In the genomic region with DNA sequence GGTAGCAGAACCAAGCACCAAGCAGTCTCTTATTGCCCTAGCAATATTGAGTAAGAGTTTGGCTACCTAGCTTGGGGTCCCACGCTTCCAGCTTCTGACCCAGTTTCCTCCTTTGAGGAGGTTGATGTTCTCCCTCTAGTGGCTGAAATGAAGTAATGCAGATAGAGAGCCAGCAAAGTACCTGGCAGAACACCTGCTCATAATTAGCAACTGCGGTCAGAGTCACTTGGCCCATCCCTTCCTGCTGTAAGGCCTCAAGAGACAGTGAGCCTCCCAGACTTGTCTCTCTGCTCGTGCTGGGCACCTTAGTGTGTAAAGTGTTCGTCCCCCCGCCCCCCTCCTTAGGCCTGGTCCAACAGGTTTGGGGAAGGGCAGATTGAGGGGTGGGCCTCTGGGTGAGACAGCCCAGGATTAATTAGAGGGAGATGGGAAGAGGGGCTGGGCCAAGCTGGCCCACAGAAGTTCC, we compare ENCODE assay signal across 9 mouse cellular contexts. TPM values are rescaled to one million over a fixed set of nuclear protein-coding genes. Genes with fewer than 3 reads are reported as not detected.
A peak's percentile ranks its signal among the peaks of the same experiment; 100 is the strongest.
DNase-seq lines count a peak whose midpoint lies in the region; ATAC-seq lines count a peak whose summit lies in the region.
"Had no signal": no experiment of that assay in that cellular context is flagged by ENCODE, and none has a peak within 500 bp of the region (broad histone marks: within the 10 kb centered on the region; RNA-seq: fewer than 3 reads in every experiment).

No protein-coding gene starts in this region.

- no peak overlapping the region for H3K27ac ChIP-seq in limb, embryonic 10.5 days

- peaks cover 35% of the 10 kb centered on the region for H3K36me3 ChIP-seq in limb, embryonic 10.5 days

- H3K27me3 ChIP-seq in limb, embryonic 10.5 days (ENCODE audit: low read depth, poor library complexity, severe bottlenecking) = peaks cover 43% of the 10 kb centered on the region

- peak; percentile 61 for ATAC-seq in neutrophil, adult 5-6 weeks (ENCODE audit: extremely low read depth, insufficient number of reproducible peaks, low FRiP score, poor library complexity, severe bottlenecking)

- H3K4me1 ChIP-seq in limb, embryonic 10.5 days = peaks cover 27% of the 10 kb centered on the region

- no peak overlapping the region for H3K4me3 ChIP-seq in limb, embryonic 10.5 days

- no peaks in the 10 kb centered on the region for H3K9me3 ChIP-seq in limb, embryonic 10.5 days (replicated peaks)

- peak; percentile 73 for DNase-seq in embryo, embryonic 10 days (ENCODE audit: low spot score)
- no peak for DNase-seq in embryo, embryonic 9.5 days (ENCODE audit: extremely low spot score)
- peak; percentile 76 for DNase-seq in A20 (ENCODE audit: low read depth, low spot score)
- DNase-seq in embryo, embryonic 10.5 days (ENCODE audit: low spot score) = peak; percentile 76
- DNase-seq in limb, embryonic 10.5 days (ENCODE audit: low spot score) = peak; percentile 53
- DNase-seq in ovary, postnatal 10 days (ENCODE audit: low spot score) = no peak
- no peak for DNase-seq in layer of hippocampus, adult 9-11 months

- WGBS in limb, embryonic 10.5 days = 14% methylated on average over 5 of the region's 5 CpGs

RNA-seq across cellular contexts. Expression of a gene that starts 4.3 kb away (rescaled TPM):
- 1.4 and 2.0 TPM in 2 replicates for polyA plus RNA-seq in limb, embryonic 10.5 days (2016; fragmentation: Nextera tagmentation; extraction: Ambion mirVana)
- 0.37 TPM in 1 of 2 replicates, not detected in the other for total RNA-seq in neutrophil, adult 5-6 weeks (2017)
- total RNA-seq: left cerebral cortex, postnatal 10 days had no signal

RNA-seq across cellular contexts. Expression of a gene that starts 8.8 kb away (rescaled TPM):
- 29.0 and 30.5 TPM in 2 replicates for polyA plus RNA-seq in limb, embryonic 10.5 days (2016; fragmentation: Nextera tagmentation; extraction: Ambion mirVana)
- 21.9 and 32.2 TPM in 2 replicates for total RNA-seq in neutrophil, adult 5-6 weeks (2017)

RNA-seq across cellular contexts. Expression of a gene that starts 9.1 kb away (rescaled TPM):
- 70.4 and 71.1 TPM in 2 replicates for polyA plus RNA-seq in limb, embryonic 10.5 days (2016; fragmentation: Nextera tagmentation; extraction: Ambion mirVana)
- total RNA-seq in neutrophil, adult 5-6 weeks (2017) = 15.2 and 16.0 TPM in 2 replicates

RNA-seq across cellular contexts. Expression of a gene that starts 12.7 kb away (rescaled TPM):
- polyA plus RNA-seq in limb, embryonic 10.5 days (2016; fragmentation: Nextera tagmentation; extraction: Ambion mirVana) = 5.2 and 5.6 TPM in 2 replicates
- total RNA-seq in neutrophil, adult 5-6 weeks (2017) = 10.5 and 13.4 TPM in 2 replicates

RNA-seq across cellular contexts. Expression of a gene that starts 14.5 kb away (rescaled TPM):
- 32.7 and 42.1 TPM in 2 replicates for polyA plus RNA-seq in limb, embryonic 10.5 days (2016; fragmentation: Nextera tagmentation; extraction: Ambion mirVana)
- not detected in 2 replicates for total RNA-seq in neutrophil, adult 5-6 weeks (2017)
- total RNA-seq: left cerebral cortex, postnatal 10 days had no signal

Comparison
In these comparisons a context has a peak if more than half of its experiments do, and no peak if none do; other contexts are left out.
1. DNase-seq: peak in embryo, embryonic 10 days (single experiment), A20 (single experiment), embryo, embryonic 10.5 days (single experiment) and limb, embryonic 10.5 days (single experiment); none in embryo, embryonic 9.5 days (single experiment), ovary, postnatal 10 days (single experiment) and layer of hippocampus, adult 9-11 months (single experiment).